Mouse (Mus musculus): ENCODE data around the gene Doxl2. TPM values are rescaled to one million over a fixed set of nuclear protein-coding genes. Genes with fewer than 3 reads are reported as not detected.
"Not testable (repeated sequence)": the region's sequence is repeated elsewhere in the genome, so short reads cannot be mapped to it uniquely, and the experiment has no call there.

The Doxl2 gene
- polyA plus RNA-seq, 1 experiment from 2014 or later: not detected

DNA sequence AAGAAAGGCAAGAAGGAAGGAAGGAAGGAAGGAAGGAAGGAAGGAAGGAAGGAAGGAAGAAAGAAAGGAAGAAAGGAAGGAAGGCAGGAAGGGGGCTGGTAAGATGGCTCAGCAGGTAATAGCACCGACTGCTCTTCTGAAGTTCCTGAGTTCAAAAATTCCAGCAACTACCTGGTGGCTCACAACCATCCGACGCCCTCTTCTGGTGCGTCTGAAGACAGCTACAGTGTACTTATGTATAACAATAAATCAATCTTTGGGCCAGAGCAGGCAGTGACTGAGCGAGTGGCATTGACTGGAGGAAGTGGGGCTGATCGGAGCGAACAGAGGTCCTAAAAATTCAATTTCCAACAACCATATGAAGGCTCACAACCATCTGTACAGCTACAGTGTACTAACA lies 15.6 kb upstream of the Doxl2 start:
- H3K4me1 ChIP-seq (replicated peaks; ENCODE audit: control insufficient read depth, insufficient read depth, low read length); H3K9ac ChIP-seq (ENCODE audit: low read length); H3K4me3 ChIP-seq (ENCODE audit: low read length); H3K27me3 ChIP-seq (ENCODE audit: control insufficient read depth, insufficient read depth, low read depth, low read length); H3K27ac ChIP-seq (ENCODE audit: low read length); H3K9me3 ChIP-seq (ENCODE audit: control insufficient read depth, low read length); ATAC-seq (ENCODE audit: low read depth); H3K4me2 ChIP-seq (ENCODE audit: low read depth, low read length); H3K36me3 ChIP-seq (ENCODE audit: control insufficient read depth, insufficient read depth, low read length): not testable (repeated sequence)
- WGBS: 16% methylated on average over 7 of the region's 7 CpGs

DNA sequence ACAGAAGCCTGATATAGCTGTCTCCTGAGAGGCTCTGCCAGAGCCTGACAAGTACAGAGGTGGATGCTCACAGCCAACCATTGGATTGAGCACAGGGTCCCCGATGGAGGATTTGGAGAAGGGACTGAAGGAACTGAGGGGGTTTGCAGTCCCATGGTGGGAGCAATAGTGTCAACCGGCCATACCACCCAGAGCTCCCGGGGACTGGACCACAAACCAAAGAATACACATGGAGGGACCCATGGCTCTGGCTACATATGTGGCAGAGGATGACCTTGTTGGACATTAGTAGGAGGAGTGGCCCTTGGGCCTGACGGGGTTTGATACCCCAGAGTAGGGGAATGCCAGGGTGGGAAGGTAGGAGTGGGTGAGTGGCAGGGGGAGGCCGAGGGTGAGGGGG lies 8.1 kb upstream of the Doxl2 start:
- not testable (repeated sequence) for H3K4me2 ChIP-seq (ENCODE audit: low read depth, low read length); H3K4me3 ChIP-seq (ENCODE audit: low read length); H3K9ac ChIP-seq (ENCODE audit: low read length); H3K9me3 ChIP-seq (ENCODE audit: control insufficient read depth, low read length); H3K27me3 ChIP-seq (ENCODE audit: control insufficient read depth, insufficient read depth, low read depth, low read length); H3K4me1 ChIP-seq (replicated peaks; ENCODE audit: control insufficient read depth, insufficient read depth, low read length); H3K27ac ChIP-seq (ENCODE audit: low read length); H3K36me3 ChIP-seq (ENCODE audit: control insufficient read depth, insufficient read depth, low read length); ATAC-seq (ENCODE audit: low read depth)
- 83% methylated on average over 5 of the region's 5 CpGs for WGBS

DNA sequence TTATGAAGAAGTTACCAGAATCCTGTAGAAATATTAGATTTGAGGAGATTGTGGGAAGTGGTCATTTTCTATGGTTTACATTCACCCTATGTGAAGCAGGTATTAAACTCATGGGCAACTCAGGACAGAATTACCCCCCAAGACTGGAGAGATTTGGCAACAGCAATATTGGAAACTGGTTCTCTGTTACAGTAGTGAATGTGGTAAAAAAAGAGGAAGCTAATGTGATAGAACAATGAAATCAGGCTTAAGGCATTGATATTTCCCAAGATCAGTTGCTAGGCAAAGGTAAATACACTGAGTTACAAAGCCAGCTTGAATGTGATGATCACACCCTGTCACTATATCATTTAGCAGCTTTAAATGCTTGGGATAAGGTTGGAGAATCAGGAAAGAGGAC lies 6.9 kb upstream of the Doxl2 start:
- H3K9ac ChIP-seq (ENCODE audit: low read length): no peak overlapping the region
- H3K9me3 ChIP-seq (ENCODE audit: control insufficient read depth, low read length): no peaks in the 10 kb centered on the region
- H3K4me3 ChIP-seq (ENCODE audit: low read length): no peak overlapping the region
- no peaks in the 10 kb centered on the region for H3K4me1 ChIP-seq (replicated peaks; ENCODE audit: control insufficient read depth, insufficient read depth, low read length)
- H3K4me2 ChIP-seq (ENCODE audit: low read depth, low read length): no peak overlapping the region
- no peaks in the 10 kb centered on the region for H3K27me3 ChIP-seq (ENCODE audit: control insufficient read depth, insufficient read depth, low read depth, low read length)
- no peak overlapping the region for H3K27ac ChIP-seq (ENCODE audit: low read length)
- no peak for ATAC-seq (ENCODE audit: low read depth)
- no peaks in the 10 kb centered on the region for H3K36me3 ChIP-seq (ENCODE audit: control insufficient read depth, insufficient read depth, low read length)

DNA sequence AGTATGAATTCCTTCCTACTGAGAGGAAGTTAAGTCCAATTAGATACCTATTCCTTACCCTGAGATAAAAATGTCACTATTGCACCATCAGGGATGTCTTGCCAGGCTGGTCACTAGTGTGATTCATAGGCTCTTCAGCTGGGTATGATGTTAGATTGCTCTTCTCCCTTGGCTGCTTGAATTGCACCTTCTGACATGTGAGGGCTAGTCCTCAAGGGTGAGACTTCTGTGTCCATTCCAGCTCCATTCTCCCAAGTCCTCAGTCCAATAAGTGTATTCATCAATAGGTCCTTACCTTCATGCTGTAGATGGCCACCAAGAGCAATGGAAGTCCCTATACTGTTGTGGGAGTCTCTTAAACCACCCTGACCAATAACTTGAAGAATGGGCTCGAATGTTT lies 4.9 kb downstream of the Doxl2 start:
- WGBS: 42% methylated on average over 1 of the region's 1 CpGs
- no peaks in the 10 kb centered on the region for H3K27me3 ChIP-seq (ENCODE audit: control insufficient read depth, insufficient read depth, low read depth, low read length)
- no peak overlapping the region for H3K4me3 ChIP-seq (ENCODE audit: low read length)
- ATAC-seq (ENCODE audit: low read depth): no peak
- H3K36me3 ChIP-seq (ENCODE audit: control insufficient read depth, insufficient read depth, low read length): no peaks in the 10 kb centered on the region
- H3K9me3 ChIP-seq (ENCODE audit: control insufficient read depth, low read length): no peaks in the 10 kb centered on the region
- no peak overlapping the region for H3K4me2 ChIP-seq (ENCODE audit: low read depth, low read length)
- H3K27ac ChIP-seq (ENCODE audit: low read length): no peak overlapping the region
- H3K9ac ChIP-seq (ENCODE audit: low read length): no peak overlapping the region
- H3K4me1 ChIP-seq (replicated peaks; ENCODE audit: control insufficient read depth, insufficient read depth, low read length): no peaks in the 10 kb centered on the region

DNA sequence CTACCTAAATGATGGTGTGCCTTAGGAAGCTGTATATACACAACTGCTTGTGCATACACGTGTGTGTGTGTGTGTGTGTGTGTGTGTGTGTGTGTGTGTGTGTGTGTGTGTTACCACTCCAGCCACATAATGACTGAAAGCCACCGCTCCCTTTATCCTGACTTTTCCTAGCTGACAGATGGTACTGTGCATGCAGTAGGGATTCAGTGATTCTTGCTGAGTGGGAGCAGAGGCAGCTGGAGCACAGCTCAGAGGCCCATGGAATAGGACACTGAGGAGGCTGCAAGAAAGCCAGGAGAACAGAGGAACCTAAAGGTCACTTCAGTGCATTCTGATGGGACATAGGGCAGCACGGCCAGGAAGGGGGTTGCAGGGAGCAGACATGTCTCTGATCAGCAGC lies 7.5 kb downstream of the Doxl2 start:
- 58% methylated on average over 3 of the region's 3 CpGs for WGBS
- H3K4me3 ChIP-seq (ENCODE audit: low read length): no peak overlapping the region
- ATAC-seq (ENCODE audit: low read depth): no peak

DNA sequence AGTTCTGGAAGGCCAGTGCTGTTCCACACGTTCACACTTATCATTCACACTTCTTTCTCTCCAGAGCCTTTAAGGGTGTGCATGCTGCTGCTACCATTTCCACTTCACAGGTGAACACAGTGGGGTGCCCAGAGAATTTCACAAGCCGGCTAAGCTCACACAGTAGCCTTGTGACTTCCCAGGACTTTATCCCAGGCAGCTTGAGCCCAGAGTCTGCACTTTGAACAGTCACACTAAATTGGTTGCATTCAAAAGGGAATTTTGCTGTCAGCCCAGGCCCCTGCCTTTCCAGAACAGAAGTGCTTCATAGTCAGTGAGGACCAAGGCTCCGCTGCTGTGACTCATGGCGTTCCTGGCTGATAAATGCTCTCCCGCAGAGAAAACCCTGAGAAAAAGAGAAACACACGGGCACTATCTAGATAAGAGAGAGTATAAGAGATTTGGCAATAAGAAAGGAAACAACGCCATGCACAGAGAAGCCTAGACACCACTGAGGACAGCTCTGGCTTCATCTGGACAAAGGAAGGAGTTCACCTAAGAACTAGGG lies 11.8 kb downstream of the Doxl2 start, which contains the start of gene Svs1:
Svs1 (plus strand) TSS at position 418 of the 547 bp plus-strand sequence.
- Histone ChIP-seq H3K4me1 (replicated peaks; ENCODE audit: control insufficient read depth, insufficient read depth, low read length) (no peaks in the 10 kb centered on the region), H3K27me3 (ENCODE audit: control insufficient read depth, insufficient read depth, low read depth, low read length) (no peaks in the 10 kb centered on the region)
- WGBS: 33% methylated on average over 7 of the region's 7 CpGs

More for the DNA sequence above, 7.5 kb downstream of the Doxl2 start:
- Histone ChIP-seq H3K9ac (ENCODE audit: low read length) (no peak overlapping the region), H3K36me3 (ENCODE audit: control insufficient read depth, insufficient read depth, low read length) (no peaks in the 10 kb centered on the region), H3K27me3 (ENCODE audit: control insufficient read depth, insufficient read depth, low read depth, low read length) (no peaks in the 10 kb centered on the region), H3K9me3 (ENCODE audit: control insufficient read depth, low read length) (no peaks in the 10 kb centered on the region), H3K4me2 (ENCODE audit: low read depth, low read length) (no peak overlapping the region), H3K4me1 (replicated peaks; ENCODE audit: control insufficient read depth, insufficient read depth, low read length) (no peaks in the 10 kb centered on the region), H3K27ac (ENCODE audit: low read length) (no peak overlapping the region)

DNA sequence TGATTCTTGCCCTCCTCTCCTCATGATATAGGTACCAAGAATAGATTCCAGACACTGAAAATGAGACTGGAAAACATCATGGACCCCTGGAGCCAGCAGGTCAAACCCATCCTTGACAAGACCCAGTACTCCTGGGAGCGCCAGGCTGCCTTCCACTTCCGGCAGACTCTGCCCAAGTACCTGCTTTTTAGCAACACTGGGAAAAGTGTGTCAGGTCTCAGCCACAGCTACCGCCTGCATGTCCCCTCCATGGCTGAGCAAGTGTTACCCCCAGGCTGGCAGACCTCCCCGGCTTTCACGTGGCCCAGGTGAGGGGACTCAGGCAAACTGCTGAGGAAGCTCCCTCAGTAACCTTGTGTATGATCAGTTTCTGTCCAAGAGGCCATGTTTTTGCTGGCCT lies 15.2 kb downstream of the Doxl2 start:
- H3K9ac ChIP-seq (ENCODE audit: low read length): no peak overlapping the region
- no peaks in the 10 kb centered on the region for H3K4me1 ChIP-seq (replicated peaks; ENCODE audit: control insufficient read depth, insufficient read depth, low read length)
- no peaks in the 10 kb centered on the region for H3K9me3 ChIP-seq (ENCODE audit: control insufficient read depth, low read length)
- H3K27ac ChIP-seq (ENCODE audit: low read length): no peak overlapping the region
- H3K36me3 ChIP-seq (ENCODE audit: control insufficient read depth, insufficient read depth, low read length): no peaks in the 10 kb centered on the region
- no peak overlapping the region for H3K4me2 ChIP-seq (ENCODE audit: low read depth, low read length)
- no peak overlapping the region for H3K4me3 ChIP-seq (ENCODE audit: low read length)
- ATAC-seq (ENCODE audit: low read depth): no peak
- WGBS: 95% methylated on average over 5 of the region's 5 CpGs
- H3K27me3 ChIP-seq (ENCODE audit: control insufficient read depth, insufficient read depth, low read depth, low read length): no peaks in the 10 kb centered on the region

More for the DNA sequence above, 11.8 kb downstream of the Doxl2 start, which contains the start of gene Svs1:
- Histone ChIP-seq H3K4me3 (ENCODE audit: low read length) (no peak within 1 kb of the TSS), H3K9ac (ENCODE audit: low read length) (no peak within 1 kb of the TSS), H3K36me3 (ENCODE audit: control insufficient read depth, insufficient read depth, low read length) (no peaks in the 10 kb centered on the region), H3K27ac (ENCODE audit: low read length) (no peak within 1 kb of the TSS), H3K9me3 (ENCODE audit: control insufficient read depth, low read length) (no peaks in the 10 kb centered on the region), H3K4me2 (ENCODE audit: low read depth, low read length) (no peak within 1 kb of the TSS)
- ATAC-seq (ENCODE audit: low read depth): no peak

DNA sequence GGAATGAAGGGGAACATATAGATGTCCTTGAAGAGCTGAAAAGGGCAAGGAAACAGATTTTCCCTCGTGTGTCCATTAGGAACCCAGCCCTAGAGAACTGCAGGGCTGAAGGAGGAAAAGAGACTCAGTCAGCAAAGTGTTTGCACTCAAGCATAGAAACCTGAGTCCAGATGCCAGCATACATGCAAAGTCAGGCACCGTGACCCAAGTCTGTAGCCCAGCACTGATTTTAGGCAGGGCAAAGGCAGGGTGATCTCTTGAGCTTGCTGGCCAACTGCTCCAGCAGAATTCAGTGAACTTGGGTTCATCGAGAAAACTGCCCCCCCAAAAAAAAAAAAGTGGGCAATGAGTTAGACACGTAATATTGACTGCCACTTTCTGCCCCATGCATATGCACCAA lies 17.2 kb downstream of the Doxl2 start:
- Histone ChIP-seq H3K4me2 (ENCODE audit: low read depth, low read length) (no peak overlapping the region), H3K4me3 (ENCODE audit: low read length) (no peak overlapping the region), H3K9ac (ENCODE audit: low read length) (no peak overlapping the region), H3K9me3 (ENCODE audit: control insufficient read depth, low read length) (no peaks in the 10 kb centered on the region), H3K27ac (ENCODE audit: low read length) (no peak overlapping the region), H3K27me3 (ENCODE audit: control insufficient read depth, insufficient read depth, low read depth, low read length) (no peaks in the 10 kb centered on the region), H3K36me3 (ENCODE audit: control insufficient read depth, insufficient read depth, low read length) (no peaks in the 10 kb centered on the region), H3K4me1 (replicated peaks; ENCODE audit: control insufficient read depth, insufficient read depth, low read length) (no peaks in the 10 kb centered on the region)
- WGBS: 69% methylated on average over 4 of the region's 4 CpGs
- ATAC-seq (ENCODE audit: low read depth): no peak

DNA sequence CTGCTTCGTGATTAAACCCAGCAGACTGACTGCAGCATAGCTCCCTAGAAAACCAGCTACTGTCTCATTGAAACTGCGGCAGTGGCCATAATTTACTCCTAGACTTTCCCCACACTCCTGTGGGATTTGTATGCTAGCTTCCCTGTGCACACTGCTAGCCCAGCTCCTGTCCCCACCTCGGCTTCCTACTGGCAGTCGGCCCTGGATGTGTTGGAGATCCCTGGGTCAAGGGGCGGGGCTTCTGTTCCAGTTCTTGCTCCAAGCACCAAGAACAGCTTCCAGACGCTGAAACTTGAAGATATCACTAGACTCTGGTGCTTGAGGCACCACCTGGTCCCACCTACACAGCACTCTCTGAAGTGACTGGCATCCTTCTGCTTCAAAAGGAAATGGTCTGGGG lies 23.4 kb downstream of the Doxl2 start:
- Histone ChIP-seq H3K4me2 (ENCODE audit: low read depth, low read length) (no peak overlapping the region), H3K27me3 (ENCODE audit: control insufficient read depth, insufficient read depth, low read depth, low read length) (no peaks in the 10 kb centered on the region), H3K4me3 (ENCODE audit: low read length) (no peak overlapping the region), H3K36me3 (ENCODE audit: control insufficient read depth, insufficient read depth, low read length) (no peaks in the 10 kb centered on the region), H3K27ac (ENCODE audit: low read length) (no peak overlapping the region), H3K9me3 (ENCODE audit: control insufficient read depth, low read length) (no peaks in the 10 kb centered on the region), H3K4me1 (replicated peaks; ENCODE audit: control insufficient read depth, insufficient read depth, low read length) (no peaks in the 10 kb centered on the region), H3K9ac (ENCODE audit: low read length) (no peak overlapping the region)
- 43% methylated on average over 6 of the region's 6 CpGs for WGBS
- ATAC-seq (ENCODE audit: low read depth): no peak

DNA sequence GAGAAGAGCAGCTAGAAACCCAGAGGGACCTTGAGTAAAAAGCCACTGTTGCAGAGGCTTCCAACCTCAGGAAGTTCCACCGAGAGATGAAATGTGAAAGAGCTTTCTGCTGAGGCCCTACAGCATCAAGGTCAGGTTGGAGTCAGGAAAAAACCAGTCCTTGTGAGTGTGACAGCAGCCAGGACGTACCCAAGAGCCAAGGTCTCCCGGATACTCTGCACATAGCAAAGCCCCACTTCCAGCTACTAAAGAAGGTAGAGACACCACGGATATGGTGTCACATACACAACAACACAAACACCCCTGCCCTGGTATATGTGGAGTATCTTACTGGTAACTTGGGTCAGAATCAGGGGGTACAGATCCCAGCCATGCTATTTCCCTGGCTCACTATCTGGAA lies 24.0 kb downstream of the Doxl2 start:
- H3K4me1 ChIP-seq (replicated peaks; ENCODE audit: control insufficient read depth, insufficient read depth, low read length): no peaks in the 10 kb centered on the region
- H3K4me2 ChIP-seq (ENCODE audit: low read depth, low read length): no peak overlapping the region
- no peaks in the 10 kb centered on the region for H3K27me3 ChIP-seq (ENCODE audit: control insufficient read depth, insufficient read depth, low read depth, low read length)
- H3K27ac ChIP-seq (ENCODE audit: low read length): no peak overlapping the region
- H3K9me3 ChIP-seq (ENCODE audit: control insufficient read depth, low read length): no peaks in the 10 kb centered on the region
- no peaks in the 10 kb centered on the region for H3K36me3 ChIP-seq (ENCODE audit: control insufficient read depth, insufficient read depth, low read length)
- 76% methylated on average over 4 of the region's 4 CpGs for WGBS
- no peak for ATAC-seq (ENCODE audit: low read depth)
- H3K4me3 ChIP-seq (ENCODE audit: low read length): no peak overlapping the region
- H3K9ac ChIP-seq (ENCODE audit: low read length): no peak overlapping the region

All from lung, embryonic 16.5 days (tissue).